Mouse (Mus musculus): Measurements from ENCODE around the gene Ralgds. TPM values are rescaled to one million over a fixed set of nuclear protein-coding genes. Genes with fewer than 3 reads are reported as not detected.
A peak's percentile ranks its signal among the peaks of the same experiment; 100 is the strongest.

The Ralgds gene
- polyA plus RNA-seq, 1 experiment from 2014 or later: 21.2 TPM

DNA sequence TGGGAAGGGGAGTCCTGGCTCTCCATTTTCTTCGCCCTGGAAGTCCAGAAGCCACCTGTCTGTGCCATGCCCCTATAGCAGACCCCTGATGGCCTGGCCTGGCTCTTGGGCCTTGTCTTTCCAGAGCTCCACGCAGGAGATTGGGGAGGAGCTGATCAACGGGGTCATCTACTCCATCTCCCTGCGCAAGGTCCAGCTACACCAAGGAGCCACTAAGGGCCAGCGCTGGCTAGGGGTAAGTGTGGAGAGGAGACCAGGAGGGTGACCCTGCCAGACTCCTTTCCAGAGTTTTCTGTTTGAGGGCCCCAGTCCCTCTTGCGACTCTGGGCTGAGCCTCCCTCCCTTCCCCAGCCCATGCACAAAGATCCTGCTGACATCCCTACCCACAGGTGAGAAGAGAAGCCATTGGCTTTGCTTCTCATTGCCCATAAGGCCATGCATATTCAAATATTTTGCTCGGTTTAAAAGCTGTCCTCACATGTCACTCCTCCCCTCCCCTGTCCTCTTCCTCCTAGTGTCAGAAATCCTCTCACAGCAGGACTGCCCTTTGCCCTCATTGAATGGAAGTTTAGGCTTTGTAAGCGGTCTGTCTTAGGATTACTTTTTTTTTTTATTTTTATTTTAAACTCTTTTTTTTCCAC lies 27.8 kb downstream of the Ralgds start:
- Histone ChIP-seq H3K36me3 (ENCODE audit: control insufficient read depth, insufficient read depth) (peaks cover 19% of the 10 kb centered on the region), H3K4me3 (ENCODE audit: low read length) (no peak overlapping the region), H3K27ac (ENCODE audit: low read length) (no peak overlapping the region), H3K4me2 (ENCODE audit: low read depth, low read length) (no peak overlapping the region), H3K27me3 (ENCODE audit: control insufficient read depth, insufficient read depth, low read length) (no peaks in the 10 kb centered on the region), H3K4me1 (ENCODE audit: control insufficient read depth, insufficient read depth, low read length) (peaks cover 31% of the 10 kb centered on the region), H3K9me3 (replicated peaks; ENCODE audit: control insufficient read depth, low read length) (no peaks in the 10 kb centered on the region), H3K9ac (ENCODE audit: low read length) (no peak overlapping the region)
- 84% methylated on average over 8 of the region's 8 CpGs for WGBS
- ATAC-seq (replicated peaks; ENCODE audit: extremely low read depth, insufficient read depth, low FRiP score): no peak

DNA sequence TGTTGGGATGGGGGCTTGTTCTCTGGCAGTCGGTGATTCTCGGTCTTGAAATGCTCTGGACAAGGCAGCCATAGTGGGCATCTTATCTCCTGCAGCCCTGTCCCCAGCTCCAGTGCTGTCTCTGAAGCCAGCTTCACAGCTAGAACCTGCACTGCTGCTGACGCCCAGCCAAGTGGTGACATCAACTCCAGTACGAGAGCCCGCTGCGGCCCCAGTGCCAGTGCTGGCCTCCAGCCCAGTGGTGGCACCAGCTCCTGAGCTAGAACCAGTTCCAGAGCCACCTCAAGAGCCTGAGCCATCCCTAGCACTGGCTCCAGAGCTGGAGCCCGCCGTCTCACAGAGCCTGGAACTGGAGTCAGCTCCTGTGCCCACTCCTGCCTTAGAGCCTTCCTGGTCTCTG lies 31.0 kb downstream of the Ralgds start:
- H3K4me2 ChIP-seq (ENCODE audit: low read depth, low read length): no peak overlapping the region
- no peaks in the 10 kb centered on the region for H3K27me3 ChIP-seq (ENCODE audit: control insufficient read depth, insufficient read depth, low read length)
- no peak overlapping the region for H3K4me3 ChIP-seq (ENCODE audit: low read length)
- ATAC-seq (replicated peaks; ENCODE audit: extremely low read depth, insufficient read depth, low FRiP score): no peak
- peaks cover 16% of the 10 kb centered on the region for H3K4me1 ChIP-seq (ENCODE audit: control insufficient read depth, insufficient read depth, low read length)
- 79% methylated on average over 8 of the region's 8 CpGs for WGBS
- no peak overlapping the region for H3K27ac ChIP-seq (ENCODE audit: low read length)
- peaks cover 28% of the 10 kb centered on the region for H3K36me3 ChIP-seq (ENCODE audit: control insufficient read depth, insufficient read depth)
- no peaks in the 10 kb centered on the region for H3K9me3 ChIP-seq (replicated peaks; ENCODE audit: control insufficient read depth, low read length)
- H3K9ac ChIP-seq (ENCODE audit: low read length): no peak overlapping the region

DNA sequence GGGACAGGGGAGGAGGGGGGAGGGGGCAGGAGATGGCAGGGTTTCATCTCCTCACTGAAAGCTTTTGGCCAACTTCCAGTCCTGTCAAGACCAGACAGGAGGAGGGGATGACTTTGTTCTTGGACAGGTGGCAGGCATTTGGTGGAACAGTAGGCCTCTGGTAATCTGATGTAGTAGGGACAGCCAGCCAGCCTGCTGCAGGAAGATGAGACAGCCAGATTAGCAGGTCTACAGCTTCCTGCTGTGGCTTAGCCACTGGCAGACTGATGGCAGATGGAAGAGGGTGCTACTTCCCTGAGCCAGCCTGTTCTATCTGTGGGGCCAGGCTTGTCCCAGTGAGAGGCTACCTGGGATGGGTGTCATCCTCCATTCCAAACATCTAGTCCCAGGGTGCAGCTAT lies 33.1 kb downstream of the Ralgds start:
- ATAC-seq (replicated peaks; ENCODE audit: extremely low read depth, insufficient read depth, low FRiP score): no peak
- Histone ChIP-seq H3K27me3 (ENCODE audit: control insufficient read depth, insufficient read depth, low read length) (no peaks in the 10 kb centered on the region), H3K27ac (ENCODE audit: low read length) (no peak overlapping the region), H3K9ac (ENCODE audit: low read length) (no peak overlapping the region), H3K36me3 (ENCODE audit: control insufficient read depth, insufficient read depth) (peaks cover 41% of the 10 kb centered on the region), H3K4me2 (ENCODE audit: low read depth, low read length) (no peak overlapping the region), H3K9me3 (replicated peaks; ENCODE audit: control insufficient read depth, low read length) (no peaks in the 10 kb centered on the region), H3K4me1 (ENCODE audit: control insufficient read depth, insufficient read depth, low read length) (no peaks in the 10 kb centered on the region), H3K4me3 (ENCODE audit: low read length) (no peak overlapping the region)

DNA sequence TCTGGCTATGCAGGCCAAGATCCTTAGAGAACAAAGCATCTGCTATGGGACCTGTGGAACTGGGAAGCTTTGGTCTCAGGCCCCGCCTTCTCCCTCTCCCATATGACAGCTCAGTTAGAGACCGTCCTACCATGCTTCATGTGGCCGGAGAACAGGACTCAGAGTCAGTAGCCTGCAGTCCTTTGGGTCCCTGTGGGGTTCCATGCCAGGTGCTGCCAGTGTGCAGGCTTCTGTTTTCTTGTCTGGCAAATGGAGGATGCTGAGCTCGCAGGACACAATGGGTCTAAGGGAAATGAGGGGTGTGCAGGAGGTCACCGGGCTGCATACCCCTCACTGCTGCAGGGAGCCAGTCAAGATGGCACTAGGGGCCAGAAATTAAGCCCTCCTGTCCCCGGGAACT lies 33.6 kb downstream of the Ralgds start:
- Histone ChIP-seq H3K4me3 (ENCODE audit: low read length) (no peak overlapping the region), H3K4me1 (ENCODE audit: control insufficient read depth, insufficient read depth, low read length) (no peaks in the 10 kb centered on the region), H3K36me3 (ENCODE audit: control insufficient read depth, insufficient read depth) (peaks cover 41% of the 10 kb centered on the region), H3K9ac (ENCODE audit: low read length) (no peak overlapping the region), H3K4me2 (ENCODE audit: low read depth, low read length) (no peak overlapping the region), H3K27me3 (ENCODE audit: control insufficient read depth, insufficient read depth, low read length) (no peaks in the 10 kb centered on the region), H3K27ac (ENCODE audit: low read length) (no peak overlapping the region), H3K9me3 (replicated peaks; ENCODE audit: control insufficient read depth, low read length) (no peaks in the 10 kb centered on the region)
- WGBS: 75% methylated on average over 6 of the region's 6 CpGs
- ATAC-seq (replicated peaks; ENCODE audit: extremely low read depth, insufficient read depth, low FRiP score): no peak

DNA sequence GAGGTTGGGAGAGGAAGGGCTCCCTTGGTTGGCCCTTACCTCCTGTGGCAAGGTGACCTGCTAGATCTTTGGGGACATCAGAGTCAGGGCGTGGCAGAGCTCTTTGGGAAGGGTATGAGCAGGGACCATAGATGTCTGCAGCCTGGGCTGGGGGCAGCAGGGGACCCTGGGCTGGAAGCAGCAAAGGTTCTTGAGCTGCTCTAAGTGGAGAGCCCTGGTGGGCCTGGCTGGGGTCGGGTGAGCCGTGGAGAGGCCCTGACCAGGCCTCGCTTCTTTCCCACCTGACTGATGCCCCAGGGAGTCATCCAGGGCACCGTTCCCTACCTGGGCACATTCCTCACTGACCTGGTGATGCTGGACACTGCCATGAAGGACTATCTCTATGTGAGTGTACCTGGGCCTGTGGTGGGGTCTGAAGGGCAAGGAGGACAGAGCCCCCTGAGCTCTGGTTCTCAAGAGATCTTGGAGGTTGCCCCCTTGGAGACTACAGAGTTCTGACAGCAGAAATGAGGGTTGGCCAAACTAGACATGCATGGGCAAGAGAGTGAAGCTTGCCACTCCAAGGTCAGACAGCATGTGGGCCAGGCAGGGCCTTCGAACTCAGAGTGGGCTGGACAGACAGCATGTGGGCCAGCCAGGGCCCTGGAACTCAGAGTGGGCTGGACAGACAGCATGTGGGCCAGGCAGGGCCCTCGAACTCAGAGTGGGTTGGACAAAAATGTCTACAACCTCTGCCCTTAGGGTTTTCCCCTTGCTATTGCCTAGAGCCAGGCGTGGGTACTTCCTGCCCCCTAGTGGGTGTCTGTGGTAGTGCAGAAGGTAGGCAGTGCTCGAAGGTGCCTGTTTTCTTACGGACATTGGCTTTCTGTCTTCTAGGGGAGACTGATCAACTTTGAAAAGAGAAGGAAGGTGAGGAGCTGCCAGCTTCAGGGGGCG lies 34.6 kb downstream of the Ralgds start:
- peak; percentile 44 for ATAC-seq (replicated peaks; ENCODE audit: extremely low read depth, insufficient read depth, low FRiP score)
- H3K9ac ChIP-seq (ENCODE audit: low read length): 0 out of 2 replicates have a peak overlapping the region, but pooled peaks have one; percentile 14

DNA sequence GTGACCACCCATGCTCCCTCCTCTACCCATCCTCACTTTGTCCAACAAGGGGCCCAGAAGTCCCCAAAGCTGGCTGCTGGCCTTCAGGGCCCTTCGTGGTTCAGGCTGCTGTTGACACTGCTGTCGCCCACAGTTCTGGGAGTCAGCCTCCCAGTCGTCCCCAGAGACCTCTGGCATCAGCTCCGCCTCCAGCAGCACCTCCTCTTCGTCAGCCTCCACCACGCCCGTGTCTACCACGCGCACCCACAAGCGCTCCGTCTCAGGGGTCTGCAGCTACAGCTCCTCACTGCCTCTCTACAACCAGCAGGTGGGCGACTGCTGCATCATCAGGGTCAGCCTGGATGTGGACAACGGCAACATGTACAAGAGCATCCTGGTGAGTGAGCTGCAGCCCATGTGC lies 36.2 kb downstream of the Ralgds start:
- Histone ChIP-seq H3K27me3 (ENCODE audit: control insufficient read depth, insufficient read depth, low read length) (no peaks in the 10 kb centered on the region), H3K36me3 (ENCODE audit: control insufficient read depth, insufficient read depth) (peaks cover 43% of the 10 kb centered on the region), H3K27ac (ENCODE audit: low read length) (no peak overlapping the region), H3K9me3 (replicated peaks; ENCODE audit: control insufficient read depth, low read length) (no peaks in the 10 kb centered on the region), H3K4me3 (ENCODE audit: low read length) (no peak overlapping the region), H3K4me2 (ENCODE audit: low read depth, low read length) (no peak overlapping the region), H3K4me1 (ENCODE audit: control insufficient read depth, insufficient read depth, low read length) (no peaks in the 10 kb centered on the region), H3K9ac (ENCODE audit: low read length) (no peak overlapping the region)
- no peak for ATAC-seq (replicated peaks; ENCODE audit: extremely low read depth, insufficient read depth, low FRiP score)
- 82% methylated on average over 13 of the region's 13 CpGs for whole genome bisulfite sequencing

More for the DNA sequence above, 34.6 kb downstream of the Ralgds start:
- H3K9me3 ChIP-seq (replicated peaks; ENCODE audit: control insufficient read depth, low read length): no peaks in the 10 kb centered on the region
- no peaks in the 10 kb centered on the region for H3K4me1 ChIP-seq (ENCODE audit: control insufficient read depth, insufficient read depth, low read length)
- no peak overlapping the region for H3K4me2 ChIP-seq (ENCODE audit: low read depth, low read length)
- no peaks in the 10 kb centered on the region for H3K27me3 ChIP-seq (ENCODE audit: control insufficient read depth, insufficient read depth, low read length)
- H3K27ac ChIP-seq (ENCODE audit: low read length): no peak overlapping the region
- WGBS: 51% methylated on average over 11 of the region's 11 CpGs
- peaks cover 44% of the 10 kb centered on the region for H3K36me3 ChIP-seq (ENCODE audit: control insufficient read depth, insufficient read depth)
- H3K4me3 ChIP-seq (ENCODE audit: low read length): no peak overlapping the region

DNA sequence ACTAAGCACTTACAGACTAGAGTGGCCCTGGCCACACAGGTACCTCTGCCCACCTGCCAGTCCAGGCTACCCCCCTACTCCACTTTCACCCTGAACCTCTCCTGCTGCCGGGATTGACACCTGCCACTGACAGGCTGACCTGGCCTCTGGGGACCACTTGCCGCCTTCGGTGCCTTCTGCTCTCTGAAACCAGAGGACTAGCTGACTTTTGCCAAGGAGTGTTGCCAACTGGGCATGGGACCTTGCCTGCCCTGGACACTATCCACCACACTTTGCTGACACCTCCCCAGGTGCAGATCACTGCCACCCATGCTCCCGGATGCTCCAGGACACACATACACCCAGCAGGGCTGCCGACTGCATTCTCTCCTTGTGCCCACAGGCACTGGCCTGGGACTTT lies 39.4 kb downstream of the Ralgds start:
- Histone ChIP-seq H3K36me3 (ENCODE audit: control insufficient read depth, insufficient read depth) (peaks cover 30% of the 10 kb centered on the region), H3K4me2 (ENCODE audit: low read depth, low read length) (no peak overlapping the region), H3K27me3 (ENCODE audit: control insufficient read depth, insufficient read depth, low read length) (no peaks in the 10 kb centered on the region), H3K9ac (ENCODE audit: low read length) (no peak overlapping the region), H3K4me1 (ENCODE audit: control insufficient read depth, insufficient read depth, low read length) (no peaks in the 10 kb centered on the region), H3K4me3 (ENCODE audit: low read length) (no peak overlapping the region), H3K27ac (ENCODE audit: low read length) (no peak overlapping the region), H3K9me3 (replicated peaks; ENCODE audit: control insufficient read depth, low read length) (no peaks in the 10 kb centered on the region)
- WGBS: 87% methylated on average over 5 of the region's 5 CpGs
- ATAC-seq (replicated peaks; ENCODE audit: extremely low read depth, insufficient read depth, low FRiP score): no peak

DNA sequence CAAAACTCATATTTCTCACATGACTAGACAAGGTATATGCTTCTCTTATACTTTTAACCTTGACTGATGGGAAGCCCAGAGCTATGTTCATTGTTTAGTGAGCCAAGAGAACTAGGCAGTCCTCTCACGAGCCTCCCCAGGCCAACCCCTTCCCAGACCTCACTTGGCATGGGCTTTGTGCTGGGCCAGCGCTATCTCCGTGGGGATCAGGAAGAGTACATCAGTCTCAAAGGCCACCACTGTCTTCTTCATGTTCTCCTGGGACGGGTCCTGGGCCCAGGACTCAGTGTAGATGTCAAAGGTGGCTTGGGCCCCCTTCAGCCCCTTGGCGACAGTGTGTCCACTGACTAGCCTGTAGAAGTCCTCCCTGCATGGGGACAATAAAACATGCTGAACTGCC lies 44.5 kb downstream of the Ralgds start:
- ATAC-seq (replicated peaks; ENCODE audit: extremely low read depth, insufficient read depth, low FRiP score): no peak
- no peaks in the 10 kb centered on the region for H3K4me1 ChIP-seq (ENCODE audit: control insufficient read depth, insufficient read depth, low read length)

DNA sequence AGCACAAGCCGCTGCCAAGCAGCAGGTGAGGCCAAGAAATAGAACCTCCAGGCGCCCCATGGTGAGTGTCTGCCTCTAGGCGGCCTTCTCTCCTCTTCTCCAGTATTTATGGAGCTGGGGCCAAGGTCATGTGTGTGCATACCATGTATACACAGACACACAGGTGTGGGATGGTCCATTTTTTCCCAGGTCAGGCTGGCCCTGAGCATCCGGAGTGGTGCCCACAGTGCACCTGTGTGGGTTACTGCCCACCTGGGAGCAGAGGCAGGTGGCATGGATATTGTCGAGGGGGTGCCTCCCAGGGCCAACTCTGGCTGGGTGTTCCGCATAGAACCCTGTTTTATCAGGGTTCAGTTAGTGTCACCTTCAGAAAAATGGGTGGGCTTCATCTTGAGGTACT lies 50.4 kb downstream of the Ralgds start, which contains the start of gene Cel:
Gene Cel (minus strand): TSS at position 101 of the 400 bp plus-strand sequence.
- Histone ChIP-seq H3K27ac (ENCODE audit: low read length) (no peak within 1 kb of the TSS), H3K4me2 (ENCODE audit: low read depth, low read length) (no peak within 1 kb of the TSS), H3K9me3 (replicated peaks; ENCODE audit: control insufficient read depth, low read length) (no peaks in the 10 kb centered on the region), H3K27me3 (ENCODE audit: control insufficient read depth, insufficient read depth, low read length) (no peaks in the 10 kb centered on the region), H3K36me3 (ENCODE audit: control insufficient read depth, insufficient read depth) (peaks cover 21% of the 10 kb centered on the region), H3K9ac (ENCODE audit: low read length) (no peak within 1 kb of the TSS), H3K4me3 (ENCODE audit: low read length) (no peak within 1 kb of the TSS), H3K4me1 (ENCODE audit: control insufficient read depth, insufficient read depth, low read length) (no peaks in the 10 kb centered on the region)
- ATAC-seq (replicated peaks; ENCODE audit: extremely low read depth, insufficient read depth, low FRiP score): no peak
- WGBS: 70% methylated on average over 6 of the region's 6 CpGs

More for the DNA sequence above, 44.5 kb downstream of the Ralgds start:
- no peaks in the 10 kb centered on the region for H3K9me3 ChIP-seq (replicated peaks; ENCODE audit: control insufficient read depth, low read length)
- peaks cover 7% of the 10 kb centered on the region; the same call in 1 of the 2 replicates for H3K36me3 ChIP-seq (ENCODE audit: control insufficient read depth, insufficient read depth)
- H3K27me3 ChIP-seq (ENCODE audit: control insufficient read depth, insufficient read depth, low read length): no peaks in the 10 kb centered on the region
- no peak overlapping the region for H3K9ac ChIP-seq (ENCODE audit: low read length)
- 79% methylated on average over 5 of the region's 5 CpGs for WGBS
- no peak overlapping the region for H3K4me3 ChIP-seq (ENCODE audit: low read length)
- H3K4me2 ChIP-seq (ENCODE audit: low read depth, low read length): no peak overlapping the region
- no peak overlapping the region for H3K27ac ChIP-seq (ENCODE audit: low read length)
